Mouse (Mus musculus) adrenal gland, postnatal 36 days (tissue): ENCODE measurements around the gene Gpr176. TPM values are rescaled to one million over a fixed set of nuclear protein-coding genes. Genes with fewer than 3 reads are reported as not detected.
A peak's percentile ranks its signal among the peaks of the same experiment; 100 is the strongest.

Experiments used
- DNase-seq, 2 experiments: peaks; one replicate each; pipeline ENCODE4 v3.0.0; 2021; ENCODE audit warnings: mixed read lengths in 1 of 2
- total RNA-seq, 2 experiments: library from RNA; stranded (reverse); gene quantifications; 2 replicates each; pipeline ENCODE4 v1.2.3; 2021

The Gpr176 gene
- total RNA-seq, 2 experiments from 2014 or later, result 2.5 TPM

GRCm38 (mm10) chr2:118373572-118374279 is 507 bp upstream of the Gpr176 start:
- DNase-seq, result peak; percentile 80 to 84

- DNase-seq, result no peak
These were observed 688 bp downstream of the Gpr176 start for GRCm38 (mm10) chr2:118372561-118372900.

GRCm38 (mm10) chr2:118371841-118372240 is 1.4 kb downstream of the Gpr176 start:
- DNase-seq, result no peak

- no peak for DNase-seq
These were observed 18.0 kb downstream of the Gpr176 start for GRCm38 (mm10) chr2:118355138-118355719.

- no peak for DNase-seq
These were observed 19.3 kb downstream of the Gpr176 start for GRCm38 (mm10) chr2:118353916-118354403.

- no peak for DNase-seq
These were observed 19.7 kb downstream of the Gpr176 start for GRCm38 (mm10) chr2:118353498-118353897.

GRCm38 (mm10) chr2:118345535-118345934 is 27.7 kb downstream of the Gpr176 start:
- DNase-seq, result no peak

GRCm38 (mm10) chr2:118343897-118344296 is 29.3 kb downstream of the Gpr176 start:
- no peak for DNase-seq

GRCm38 (mm10) chr2:118341295-118341694 is 31.9 kb downstream of the Gpr176 start:
- no peak for DNase-seq

GRCm38 (mm10) chr2:118336084-118336483 is 37.1 kb downstream of the Gpr176 start:
- peak in 1 of 2 experiments; percentile 22 for DNase-seq

GRCm38 (mm10) chr2:118322663-118323062 is 50.6 kb downstream of the Gpr176 start:
- DNase-seq, result no peak

- DNase-seq, result no peak
These were observed 51.4 kb downstream of the Gpr176 start for GRCm38 (mm10) chr2:118321804-118322203.

GRCm38 (mm10) chr2:118321094-118321493 is 52.1 kb downstream of the Gpr176 start:
- no peak for DNase-seq

GRCm38 (mm10) chr2:118320519-118320918 is 52.7 kb downstream of the Gpr176 start:
- no peak for DNase-seq

GRCm38 (mm10) chr2:118319176-118319575 is 54.0 kb downstream of the Gpr176 start:
- no peak for DNase-seq

- DNase-seq, result no peak
These were observed 56.3 kb downstream of the Gpr176 start for GRCm38 (mm10) chr2:118316939-118317338.

- no peak for DNase-seq
These were observed 57.4 kb downstream of the Gpr176 start for GRCm38 (mm10) chr2:118315656-118316402.

- DNase-seq, result no peak
These were observed 65.7 kb downstream of the Gpr176 start for GRCm38 (mm10) chr2:118307561-118307960.

- DNase-seq, result no peak
These were observed 66.3 kb downstream of the Gpr176 start for GRCm38 (mm10) chr2:118306966-118307365.

- DNase-seq, result peak; percentile 18 to 36
These were observed 66.7 kb downstream of the Gpr176 start for GRCm38 (mm10) chr2:118306522-118306895.

- no peak for DNase-seq
These were observed 67.2 kb downstream of the Gpr176 start for GRCm38 (mm10) chr2:118305827-118306521.

GRCm38 (mm10) chr2:118303456-118303855 is 69.8 kb downstream of the Gpr176 start:
- no peak for DNase-seq

- DNase-seq, result no peak
These were observed 71.6 kb downstream of the Gpr176 start for GRCm38 (mm10) chr2:118301656-118302055.
